Mouse (Mus musculus) embryo, embryonic 10 days (tissue): ENCODE results near the gene Slc25a40.

Experiments
- DNase-seq: peaks from one replicate; pipeline ENCODE4 v3.0.0-alpha.2; 2015; ENCODE audit warnings: low spot score

Slc25a40 gene

GRCm38 (mm10) chr5:8422157-8422931 is at the start of gene Slc25a40, which contains the start of gene Dbf4:
Gene Slc25a40 (plus strand): TSS chr5:8422850.
Gene Dbf4 (minus strand): TSS chr5:8422716.
- peak; percentile 92 for DNase-seq

DNA sequence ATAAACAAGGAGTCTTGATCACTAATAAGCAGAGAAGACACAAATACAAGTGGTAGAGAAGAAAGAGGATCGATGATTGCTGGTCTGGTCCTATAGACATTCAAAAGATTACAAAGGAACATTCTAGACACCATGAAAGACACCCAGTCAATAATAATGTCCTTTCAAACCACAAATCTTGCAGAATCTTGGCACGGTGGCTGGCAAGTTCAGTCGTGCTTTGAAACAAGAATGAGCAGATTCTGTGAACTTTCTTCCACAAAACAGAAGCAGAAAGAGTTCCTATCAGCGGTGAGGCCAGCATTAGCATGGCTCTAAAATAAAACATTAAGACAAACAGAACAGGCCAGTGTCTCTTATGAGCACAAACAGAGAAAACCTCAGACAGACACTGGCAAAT is 49.2 kb upstream of the Slc25a40 start:
- DNase-seq = no peak

DNA sequence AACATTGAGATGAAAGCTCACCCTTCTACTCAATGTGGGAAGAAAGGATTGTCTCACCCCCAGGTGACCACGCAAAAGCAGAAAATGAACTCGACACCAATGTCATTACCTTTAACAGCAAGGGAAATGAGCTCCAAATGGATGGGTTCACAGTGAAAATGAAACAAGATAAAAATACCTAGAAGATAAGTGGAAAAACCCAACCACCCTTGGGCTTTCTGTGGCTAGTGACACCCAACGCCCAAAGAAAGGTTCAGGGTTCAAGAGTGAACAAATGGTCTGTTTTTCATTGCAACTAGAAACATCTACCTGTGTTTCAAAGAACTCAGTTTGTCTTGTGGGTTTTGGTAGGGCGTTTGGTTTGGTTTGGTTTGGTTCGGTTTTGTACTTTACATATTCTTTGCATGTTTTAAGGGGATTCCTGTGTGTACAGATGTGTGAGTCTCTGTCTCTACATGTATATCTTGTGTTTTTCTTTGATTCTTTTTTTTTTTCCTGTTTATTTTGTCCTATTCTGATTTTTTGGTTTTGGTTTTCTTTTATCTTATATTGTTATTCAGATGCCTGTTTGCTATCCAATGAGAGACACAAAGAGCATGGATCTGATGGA is 48.2 kb upstream of the Slc25a40 start:
- no peak for DNase-seq

DNA sequence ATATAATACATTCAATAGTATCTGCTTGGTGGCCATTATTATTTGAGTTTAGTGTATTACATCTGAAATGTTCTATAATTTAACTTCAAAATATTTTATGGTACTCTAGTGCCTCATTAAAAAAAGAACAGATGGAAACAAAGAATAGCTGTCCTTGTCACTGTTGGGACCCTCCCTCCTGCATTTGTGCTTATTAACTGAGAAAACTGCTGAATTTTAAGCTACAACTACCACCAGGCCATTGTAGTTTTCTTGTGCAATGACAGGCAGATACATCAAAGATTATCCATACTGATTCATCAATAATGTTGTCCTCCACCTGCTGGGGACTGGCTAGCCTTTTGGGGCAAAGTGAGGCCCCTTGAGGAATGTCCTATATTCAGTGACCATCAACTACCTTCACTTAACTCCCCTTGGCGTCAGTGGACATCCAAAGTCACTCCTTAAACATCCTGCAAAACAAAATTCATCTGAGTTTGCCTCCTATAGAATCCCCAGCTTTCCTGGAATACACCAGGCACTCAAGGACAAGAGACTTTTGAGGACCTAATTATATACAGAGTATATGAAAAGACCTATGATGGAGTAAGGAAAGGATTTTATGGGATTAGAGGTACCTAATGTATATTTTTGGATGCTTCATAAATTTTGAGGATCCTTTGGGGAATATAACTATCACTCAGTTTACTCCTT is 28.6 kb upstream of the Slc25a40 start:
- DNase-seq = no peak

- DNase-seq = no peak
Measured at GRCm38 (mm10) chr5:8397587-8398249, 24.9 kb upstream of the Slc25a40 start.

GRCm38 (mm10) chr5:8408746-8409145 is 13.9 kb upstream of the Slc25a40 start:
- no peak for DNase-seq

DNA sequence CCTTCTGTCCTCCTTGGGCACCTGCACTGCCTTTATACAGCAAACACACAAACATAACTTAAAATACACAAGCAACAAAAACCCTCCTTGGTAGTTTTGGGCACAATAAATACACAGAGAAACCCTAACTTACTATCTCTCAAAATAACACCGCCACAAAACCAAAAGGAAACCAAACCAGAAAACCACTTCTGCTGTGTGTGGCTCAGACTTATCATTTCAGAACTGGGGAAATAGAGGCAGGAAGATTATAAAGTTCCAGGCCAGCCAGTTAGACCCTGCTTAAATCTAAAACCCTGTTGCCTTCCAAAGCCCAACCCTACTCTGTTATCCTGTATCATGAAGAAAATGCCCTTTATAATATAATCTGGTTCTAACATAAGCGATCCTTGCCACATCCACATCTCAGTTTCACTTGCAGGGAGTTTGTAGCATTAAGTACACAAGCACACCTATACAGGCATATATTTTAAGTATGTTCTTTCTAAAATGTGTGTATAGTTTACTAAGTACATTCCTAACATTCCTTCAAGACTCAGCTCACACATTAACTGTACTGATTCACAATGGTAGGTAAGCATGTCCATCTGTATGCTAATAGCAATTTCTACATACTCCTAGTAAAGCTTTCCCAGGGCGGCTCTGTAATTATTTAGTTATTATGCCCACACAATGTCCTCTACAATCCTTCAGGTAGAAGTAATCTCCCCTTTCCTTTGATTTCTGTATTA is 5.8 kb upstream of the Slc25a40 start:
- no peak for DNase-seq

- DNase-seq = no peak
Measured at GRCm38 (mm10) chr5:8417443-8417842, 5.2 kb upstream of the Slc25a40 start.

DNA sequence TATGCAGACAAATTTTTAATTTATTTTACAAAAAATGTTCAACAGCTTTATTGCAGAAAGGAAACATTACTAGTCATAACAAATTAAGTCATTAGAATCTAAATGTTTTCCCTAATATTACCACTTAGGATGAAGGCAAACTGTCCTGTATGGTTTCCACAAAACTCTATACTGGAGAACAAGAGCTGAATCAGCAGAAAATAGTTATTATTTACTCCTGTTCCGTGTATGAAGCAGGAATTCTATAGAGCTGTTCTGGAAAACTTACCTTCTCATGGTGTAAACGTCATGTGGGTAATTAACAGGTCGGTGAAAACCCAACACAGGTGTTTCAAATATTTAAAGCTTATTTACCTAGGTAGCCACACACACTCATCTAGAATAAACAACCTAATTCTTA is 1.2 kb upstream of the Slc25a40 start:
- DNase-seq = no peak

DNA sequence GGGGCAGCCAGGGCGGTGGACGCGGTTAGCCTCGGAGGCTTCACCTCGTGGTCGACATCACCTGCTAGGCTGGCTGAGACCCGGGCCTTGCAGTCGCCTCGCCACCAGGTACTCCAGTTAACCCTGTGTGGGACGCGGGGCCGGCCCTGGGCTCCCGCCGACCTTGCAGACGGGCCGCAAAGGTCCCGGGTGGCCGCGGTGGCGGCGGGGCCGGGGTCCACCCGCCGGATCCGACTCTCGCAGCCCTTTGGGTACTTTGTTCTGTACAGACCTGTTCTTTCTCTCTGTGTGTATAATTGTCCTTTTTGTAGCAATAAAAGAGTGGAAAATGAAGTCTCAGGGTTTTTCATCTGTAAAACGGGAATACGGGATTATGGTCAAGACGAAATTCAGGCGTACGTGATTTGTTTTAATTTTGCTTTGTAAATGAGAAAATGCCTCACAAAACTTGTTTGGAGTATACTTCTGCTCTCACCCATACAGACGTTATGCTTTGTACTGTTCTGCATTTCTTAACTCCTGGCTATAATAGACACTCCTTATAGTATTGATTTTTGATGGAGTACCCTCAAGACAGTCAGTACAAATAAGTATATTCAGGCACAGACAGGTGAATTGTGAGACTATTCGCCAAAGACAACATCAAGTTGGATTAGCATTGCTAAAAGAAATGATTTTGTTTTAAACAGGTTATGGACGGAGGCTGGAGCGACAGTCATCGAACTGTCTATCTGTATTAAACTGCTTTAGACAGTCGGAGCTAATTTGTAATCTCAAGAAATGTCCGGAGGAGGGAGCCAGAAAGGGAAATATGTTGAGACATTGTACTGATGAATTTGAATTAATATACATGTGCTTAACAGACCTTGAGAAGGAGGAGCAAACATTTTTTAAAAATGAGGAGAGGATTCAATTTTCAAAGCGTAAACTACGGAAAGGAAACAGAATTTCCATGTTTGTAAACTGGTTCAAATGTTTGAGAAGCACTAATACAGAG is 580 bp downstream of the Slc25a40 start:
- peak; percentile 28 for DNase-seq

DNA sequence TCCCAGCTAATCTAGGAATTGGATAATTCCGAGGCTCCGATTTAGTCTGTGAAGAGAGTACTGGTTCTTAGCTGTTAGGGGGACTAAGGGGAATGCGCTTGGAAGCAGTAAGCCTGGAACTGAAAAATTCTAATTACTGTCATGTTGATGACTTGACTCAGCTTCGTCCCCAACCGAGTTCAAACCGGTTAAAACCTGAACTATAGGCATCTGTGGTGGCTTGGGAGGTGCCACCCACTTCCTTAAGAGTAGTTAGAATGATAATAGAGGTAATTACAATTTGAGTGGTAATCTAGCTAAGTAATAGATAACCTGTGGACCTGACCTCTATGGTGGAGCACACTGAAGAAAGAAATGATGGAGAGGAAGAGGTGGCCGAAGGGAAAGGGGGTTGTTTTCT is 1.5 kb downstream of the Slc25a40 start:
- peak; percentile 20 for DNase-seq

DNA sequence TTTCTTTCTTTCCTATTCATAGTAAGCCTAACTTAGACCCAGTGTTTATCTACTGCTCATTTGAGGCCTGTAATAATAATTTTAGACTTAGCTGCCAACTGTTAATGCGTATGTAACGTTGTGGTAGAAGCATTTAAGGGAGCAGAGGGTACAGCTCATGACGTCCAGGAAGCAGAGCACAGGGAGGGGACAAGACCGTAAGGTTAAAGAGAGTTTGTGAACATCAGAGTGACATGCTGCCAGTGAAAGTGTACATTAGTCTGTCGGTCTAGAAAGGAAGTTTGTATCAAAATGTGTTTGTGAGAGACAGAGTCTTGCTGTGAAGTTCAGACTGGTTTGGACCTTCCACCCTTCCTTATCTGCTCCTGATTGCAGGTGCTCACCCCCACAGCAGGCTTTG is 3.2 kb downstream of the Slc25a40 start:
- no peak for DNase-seq

DNA sequence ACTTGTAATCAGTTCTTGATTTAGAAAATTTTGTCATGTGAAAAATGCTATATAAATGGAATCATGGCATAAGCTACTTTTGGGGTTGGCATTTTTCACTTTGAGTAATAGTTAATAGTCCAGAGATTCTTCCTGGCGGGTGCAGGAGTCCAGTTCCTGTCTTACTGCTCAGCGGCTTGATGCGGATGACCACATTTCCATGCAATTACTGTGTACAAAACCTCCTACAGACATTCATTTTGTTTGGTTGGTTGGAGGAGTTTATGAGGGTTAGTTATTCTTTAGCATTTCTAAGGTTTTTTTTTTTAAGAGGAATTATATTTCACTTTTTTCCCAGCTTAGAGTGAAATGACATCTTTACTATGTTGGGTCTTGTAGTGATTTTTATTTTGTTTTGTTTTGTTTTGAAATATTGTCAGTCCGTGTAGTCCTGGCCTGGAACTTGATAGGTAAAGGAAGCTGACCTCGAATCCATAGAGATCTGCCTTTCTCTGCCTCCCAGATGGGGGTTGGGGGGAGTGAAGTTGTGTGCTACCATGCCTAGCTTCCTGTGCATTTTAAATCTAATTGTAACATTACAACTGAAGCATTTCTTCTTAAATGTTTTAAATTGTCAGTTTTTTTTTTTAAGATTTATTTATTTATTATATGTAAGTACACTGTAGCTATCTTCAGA is 15.0 kb downstream of the Slc25a40 start:
- no peak for DNase-seq

DNA sequence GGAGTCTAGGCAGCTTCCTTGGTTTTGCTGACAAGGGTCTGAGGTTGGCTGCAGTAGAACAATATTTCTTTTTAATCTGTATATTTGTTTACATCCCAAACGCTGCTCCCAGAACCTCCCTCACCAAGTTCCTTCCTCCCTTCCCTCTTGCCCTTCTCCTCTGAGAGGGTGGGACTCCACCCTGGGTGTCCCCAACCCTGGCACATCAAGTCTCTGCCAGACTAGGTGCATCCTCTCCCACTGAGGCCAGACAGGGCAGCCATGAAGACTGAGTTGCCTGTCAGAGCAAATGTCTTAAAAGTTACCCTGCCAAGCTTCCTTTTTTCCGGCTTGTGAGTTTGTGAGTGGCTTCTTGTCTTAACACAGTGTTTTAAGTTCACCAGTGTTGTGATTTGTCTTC is 16.4 kb downstream of the Slc25a40 start:
- no peak for DNase-seq

- DNase-seq = no peak
Measured at GRCm38 (mm10) chr5:8455565-8455964, 32.9 kb downstream of the Slc25a40 start.

DNA sequence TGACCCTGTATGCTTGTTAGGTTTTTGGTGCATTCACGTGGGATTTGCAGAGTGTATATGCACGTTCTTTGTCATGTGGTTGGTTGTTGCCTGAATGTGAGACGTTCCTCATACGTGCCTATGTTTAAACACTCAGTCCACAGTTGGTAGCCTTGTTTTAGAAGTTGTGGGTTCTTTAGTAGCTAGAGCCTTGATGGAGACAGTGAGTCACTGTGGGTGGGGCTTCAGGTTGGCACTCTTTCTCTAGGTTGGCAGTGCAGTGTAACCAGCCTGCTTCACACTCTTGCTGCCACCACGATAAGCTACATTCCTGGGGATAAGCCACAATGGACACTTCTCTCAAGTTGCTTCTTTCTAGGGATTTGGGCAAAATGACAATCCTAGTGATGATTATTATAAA is 33.9 kb downstream of the Slc25a40 start:
- no peak for DNase-seq

- DNase-seq = no peak
Measured at GRCm38 (mm10) chr5:8487989-8488700, 65.5 kb downstream of the Slc25a40 start.

DNA sequence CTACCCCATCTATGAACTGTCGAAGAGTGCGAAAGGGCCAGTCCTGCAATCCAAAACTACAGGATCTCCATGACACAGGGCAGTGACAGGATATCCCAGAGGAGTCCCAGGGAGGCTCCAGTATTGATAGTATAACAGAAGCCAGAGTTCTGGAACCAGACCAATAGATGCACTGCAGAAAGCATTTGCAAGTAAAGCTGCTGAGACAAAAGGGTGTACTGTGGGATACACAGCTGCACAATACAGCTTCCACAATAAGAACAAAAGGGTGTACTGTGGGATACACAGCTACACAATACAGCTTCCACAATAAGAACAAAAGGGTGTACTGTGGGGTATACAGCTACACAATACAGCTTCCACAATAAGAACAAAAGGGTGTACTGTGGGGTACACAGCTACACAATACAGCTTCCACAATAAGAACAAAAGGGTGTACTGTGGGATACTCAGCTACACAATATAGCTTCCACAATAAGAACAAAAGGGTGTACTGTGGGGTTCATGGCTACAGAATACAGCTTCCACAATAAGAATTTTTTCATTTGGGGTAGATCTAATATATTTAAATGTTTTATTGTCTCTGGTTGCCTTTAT is 66.1 kb downstream of the Slc25a40 start:
- peak; percentile 19 for DNase-seq
